Mouse (Mus musculus) ES-Bruce4 (cell line): ENCODE data around the gene Ppm1m. TPM values are rescaled to one million over a fixed set of nuclear protein-coding genes. Genes with fewer than 3 reads are reported as not detected.

Source experiments
- H3K27ac ChIP-seq: 2 replicates; pipeline ENCODE4 v1.5.1; 2012; ENCODE audit warnings: low read length, inconsistent platforms; ENCODE audit not compliant: insufficient read depth
- H3K27me3 ChIP-seq: 2 replicates; pipeline ENCODE4 v1.6.1; 2012; ENCODE audit warnings: mild to moderate bottlenecking, low read length, inconsistent platforms; ENCODE audit not compliant: control insufficient read depth, poor library complexity, insufficient read depth, severe bottlenecking
- H3K36me3 ChIP-seq: 2 replicates; pipeline ENCODE4 v1.6.1; 2012; ENCODE audit warnings: inconsistent platforms, mild to moderate bottlenecking, low read length, moderate library complexity; ENCODE audit not compliant: control insufficient read depth, poor library complexity, insufficient read depth, severe bottlenecking
- H3K4me1 ChIP-seq: one replicate; pipeline ENCODE4 v1.8.1; 2011; ENCODE audit warnings: low read length; ENCODE audit not compliant: control insufficient read depth, insufficient read depth
- H3K4me3 ChIP-seq: 2 replicates; pipeline ENCODE4 v1.5.1; 2011; ENCODE audit warnings: low read depth, mild to moderate bottlenecking, low read length
- H3K9ac ChIP-seq: 2 replicates; pipeline ENCODE4 v1.6.1; 2012; ENCODE audit warnings: low read depth, mild to moderate bottlenecking, inconsistent platforms; ENCODE audit not compliant: poor library complexity, severe bottlenecking
- H3K9me3 ChIP-seq: replicated peaks from 2 replicates; pipeline ENCODE4 v1.6.1; 2012; ENCODE audit warnings: mild to moderate bottlenecking, low read length, inconsistent platforms; ENCODE audit not compliant: control insufficient read depth, poor library complexity, insufficient read depth, severe bottlenecking
- CTCF ChIP-seq: IDR thresholded peaks from one replicate; pipeline ENCODE4 v1.8.1; 2011; ENCODE audit warnings: low read depth, low read length
- EP300 ChIP-seq: IDR thresholded peaks from 2 replicates; pipeline ENCODE4 v1.6.1; 2011; ENCODE audit warnings: low read depth, low read length; ENCODE audit not compliant: insufficient read depth
- POLR2A ChIP-seq: IDR thresholded peaks from one replicate; pipeline ENCODE4 v1.8.1; 2011; ENCODE audit warnings: low read length; ENCODE audit not compliant: insufficient read depth
- polyA plus RNA-seq: library from polyadenylated mRNA; stranded (reverse); fragments of >200 nt; gene quantifications from 2 replicates; pipeline ENCODE4 v1.2.4, GENCODE M21; 2011; ENCODE audit warnings: low read depth; ENCODE audit not compliant: missing spikeins, insufficient read depth, insufficient read length

The Ppm1m gene
- polyA plus RNA-seq, 1 experiment = 23.4 TPM

DNA sequence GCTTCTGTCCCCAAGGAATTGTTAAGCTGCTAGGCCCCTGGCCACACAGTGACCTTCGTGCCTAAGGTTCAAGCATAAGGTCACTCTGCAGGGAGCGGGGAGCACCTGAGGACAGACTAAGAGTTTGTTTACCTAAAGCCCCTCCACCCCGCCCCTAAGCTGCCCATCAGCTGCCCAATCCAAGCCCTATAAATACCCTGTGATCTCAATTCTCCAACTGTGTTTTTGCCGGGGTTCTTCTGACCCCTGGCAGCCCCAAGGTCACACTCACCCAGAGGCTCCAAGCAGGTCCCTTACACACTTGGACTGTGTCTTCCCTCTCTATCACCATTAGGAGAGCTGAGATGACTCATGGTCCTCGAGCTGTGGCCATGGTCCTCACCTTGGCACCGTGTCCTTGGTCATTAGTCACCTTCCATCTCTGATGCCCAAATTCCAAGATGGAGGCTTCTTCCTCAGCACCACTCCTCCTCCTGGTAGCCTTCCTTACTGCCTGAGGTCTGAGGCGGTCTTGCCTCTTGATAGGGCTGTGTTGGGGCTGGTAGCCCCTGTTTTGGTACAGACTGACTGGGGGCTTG lies 6.3 kb upstream of the Ppm1m start:
- no peaks in the 10 kb centered on the region for H3K36me3 ChIP-seq
- peaks cover 11% of the 10 kb centered on the region for H3K4me1 ChIP-seq

DNA sequence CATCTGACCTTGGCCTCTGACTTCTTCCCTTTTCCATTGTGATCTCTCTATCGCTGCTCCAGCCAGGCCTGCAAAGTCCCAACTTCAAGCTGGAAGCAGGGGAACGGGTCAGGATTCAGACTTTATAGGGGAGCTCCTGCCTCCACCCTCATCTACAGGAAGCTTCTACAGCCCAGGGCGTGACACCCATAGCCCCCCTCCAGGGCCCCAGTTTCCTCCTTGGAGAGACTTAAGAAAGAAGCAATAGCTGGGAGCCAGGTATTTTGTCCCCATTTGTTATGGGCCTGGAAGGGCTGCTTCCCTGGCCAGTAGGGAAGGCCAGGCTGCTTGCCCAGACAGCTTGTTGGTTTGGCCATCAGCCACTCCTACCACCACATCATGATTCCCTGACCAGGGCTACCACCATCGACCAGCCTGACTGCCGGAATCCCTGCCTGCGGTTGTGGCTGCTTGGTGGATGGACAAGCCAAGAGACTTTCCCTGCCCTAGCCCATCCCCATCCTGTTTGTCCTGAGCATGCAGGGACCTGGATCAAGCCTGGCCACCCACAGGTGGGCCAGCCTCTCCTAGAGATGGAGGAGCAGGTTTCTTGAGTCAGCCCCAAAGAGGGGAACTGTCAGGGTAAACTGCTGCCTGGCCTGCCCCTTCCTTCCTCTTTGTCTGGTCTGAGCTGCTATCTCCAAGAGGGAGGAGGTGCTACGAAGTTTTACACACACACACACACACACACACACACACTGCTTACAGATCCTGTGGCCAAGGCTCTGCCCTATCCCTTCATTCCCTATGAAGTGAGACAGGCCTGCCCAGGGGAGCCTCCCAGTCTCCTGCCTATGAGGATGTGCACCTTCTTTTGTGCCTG lies 4.7 kb upstream of the Ppm1m start:
- H3K9me3 ChIP-seq = no peaks in the 10 kb centered on the region
- no peak overlapping the region for H3K27ac ChIP-seq
- H3K36me3 ChIP-seq = no peaks in the 10 kb centered on the region
- TF ChIP-seq POLR2A (no peak), EP300 (no peak), CTCF (no peak)
- H3K27me3 ChIP-seq = no peaks in the 10 kb centered on the region
- peaks cover 9% of the 10 kb centered on the region for H3K4me1 ChIP-seq
- H3K4me3 ChIP-seq = peak overlapping the region; percentile 97; the same call in 1 of the 2 replicates
- H3K9ac ChIP-seq = no peak overlapping the region

More for the DNA sequence above, 6.3 kb upstream of the Ppm1m start:
- no peak overlapping the region for H3K4me3 ChIP-seq
- TF ChIP-seq POLR2A (no peak), EP300 (peak; percentile 70; the same call in 1 of the 2 replicates), CTCF (no peak)
- no peak overlapping the region for H3K9ac ChIP-seq
- no peak overlapping the region for H3K27ac ChIP-seq
- no peaks in the 10 kb centered on the region for H3K9me3 ChIP-seq
- no peaks in the 10 kb centered on the region for H3K27me3 ChIP-seq

DNA sequence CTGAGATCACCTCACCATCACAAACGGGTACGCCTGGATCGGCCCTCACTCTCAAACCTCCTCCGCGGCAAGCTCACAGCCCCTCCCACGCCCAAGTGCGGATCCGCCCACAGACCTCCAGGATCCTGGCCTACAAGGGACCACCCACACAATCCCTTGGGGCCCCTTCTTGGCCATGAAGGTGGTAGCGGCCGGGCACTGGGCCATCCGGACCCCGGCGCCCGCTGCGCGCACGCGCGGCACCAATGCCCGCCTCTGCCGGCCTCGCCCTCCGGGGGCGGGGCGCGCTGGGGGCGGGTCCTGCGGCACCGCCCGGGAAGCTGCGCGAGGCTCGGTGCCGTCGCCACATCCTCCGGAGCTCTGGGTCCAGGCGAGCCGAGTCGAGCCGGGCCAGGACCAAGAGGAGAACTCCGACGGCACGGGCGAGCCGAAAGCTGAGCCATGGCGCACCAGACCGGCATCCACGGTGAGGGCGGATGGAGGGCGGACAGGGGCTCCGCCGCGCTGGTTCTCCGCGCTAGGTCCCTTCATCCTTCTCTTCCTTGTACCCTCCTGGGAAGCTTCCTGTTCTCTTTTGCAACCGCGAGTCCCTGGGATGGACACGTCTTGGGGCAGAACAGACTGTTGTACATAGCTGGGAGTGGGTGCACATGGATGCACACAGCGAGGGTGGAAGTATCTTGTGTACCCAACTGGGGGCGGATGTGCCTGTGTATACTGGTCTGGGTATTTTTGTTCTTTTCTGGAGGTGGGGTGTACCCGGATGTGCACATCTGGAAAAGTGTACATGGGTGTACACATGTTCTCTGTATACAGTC lies 3.5 kb upstream of the Ppm1m start, which contains the start of gene Twf2:
Gene Twf2 (plus strand): TSS at position 290 of the 818 bp plus-strand sequence.
- TF ChIP-seq EP300 (no peak), POLR2A (peak; percentile 22), CTCF (no peak)
- Histone ChIP-seq H3K9ac (peak within 1 kb of the TSS; percentile 46), H3K27ac (no peak within 1 kb of the TSS), H3K4me1 (peaks cover 9% of the 10 kb centered on the region), H3K36me3 (no peaks in the 10 kb centered on the region), H3K27me3 (no peaks in the 10 kb centered on the region), H3K4me3 (peak within 1 kb of the TSS; percentile 97), H3K9me3 (no peaks in the 10 kb centered on the region)

DNA sequence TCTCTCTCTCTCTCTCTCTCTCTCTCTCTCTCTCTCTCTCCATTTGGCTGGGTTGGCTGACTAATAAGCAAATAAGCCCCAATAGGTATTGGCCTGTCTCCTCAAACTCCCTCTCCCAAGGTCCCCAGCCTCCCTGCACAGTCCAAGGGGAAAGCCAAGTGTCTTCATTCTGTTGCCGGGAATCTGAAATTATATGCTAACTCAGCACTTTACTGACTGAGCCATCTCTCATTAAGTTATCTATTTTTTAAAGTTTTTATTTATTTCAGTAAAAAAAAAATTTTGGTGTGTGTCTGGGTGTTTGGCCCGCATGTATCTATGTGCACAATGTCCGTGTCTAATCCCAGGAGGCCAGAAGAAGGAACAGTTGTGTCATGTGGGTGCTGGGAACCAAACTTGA lies 2.3 kb upstream of the Ppm1m start:
- no peak for TF ChIP-seq EP300
- no peak for TF ChIP-seq CTCF
- no peak for TF ChIP-seq POLR2A
- Histone ChIP-seq H3K36me3 (no peaks in the 10 kb centered on the region), H3K9me3 (no peaks in the 10 kb centered on the region), H3K9ac (peak overlapping the region; percentile 46; the same call in 1 of the 2 replicates), H3K4me1 (peaks cover 9% of the 10 kb centered on the region), H3K4me3 (peak overlapping the region; percentile 69), H3K27ac (no peak overlapping the region), H3K27me3 (no peaks in the 10 kb centered on the region)

- TF ChIP-seq EP300 = no peak
- peak; percentile 95 for TF ChIP-seq POLR2A
- Histone ChIP-seq H3K9me3 (no peaks in the 10 kb centered on the region), H3K4me3 (peak overlapping the region; percentile 84), H3K27ac (peak overlapping the region; percentile 40; the same call in 1 of the 2 replicates), H3K4me1 (no peaks in the 10 kb centered on the region), H3K9ac (peak overlapping the region; percentile 91), H3K27me3 (no peaks in the 10 kb centered on the region), H3K36me3 (no peaks in the 10 kb centered on the region)
Observed at GRCm38 (mm10) chr9:106198962-106199458, 536 bp downstream of the Ppm1m start.
